Mouse (Mus musculus) midbrain, embryonic 13.5 days (tissue): ENCODE data around the gene Egfem1. TPM values are rescaled to one million over a fixed set of nuclear protein-coding genes. Genes with fewer than 3 reads are reported as not detected.

ENCODE experiments used
- microRNA counts: library from miRNA; unstranded; fragments of <30 nt; microRNA quantifications from one replicate; lab custom pipeline; 2016
- microRNA-seq: library from miRNA; unstranded; fragments of <30 nt; microRNA quantifications from one replicate; pipeline ENCODE4, GENCODE M21; 2016
- polyA plus RNA-seq: library from polyadenylated mRNA; unstranded; fragments of >200 nt; fragmentation: Nextera tagmentation; extraction: Ambion mirVana; gene quantifications from 2 replicates; pipeline ENCODE4 v1.2.1, GENCODE M21; 2015

Gene Egfem1
- polyA plus RNA-seq, 1 experiment from 2014 or later: 14.0 TPM

MicroRNAs within 50 kb of the gene (microRNA counts, 519-probe panel; counts per million panel counts)
- 3,984 counts per million, percentile 74 among the panel's probes with 10 or more counts for microRNA mmu-miR-551b (lab: Ali Mortazavi, UCI)

Small RNA genes lying within 50 kb of the gene (microRNA-seq; reads per million reads assigned to microRNA genes)
- gene Mir21b: not detected
- gene Mir551b: 57.1 reads per million, percentile 48 among the genes with 10 or more reads in this experiment

Other genes with a start within 250 kb of the Egfem1 start
- not detected in 2 replicates for gene Gm1527, start 189.4 kb upstream of the Egfem1 start, polyA plus RNA-seq